Mouse (Mus musculus) ES-Bruce4 (cell line): ENCODE measurements around the gene Bcl2a1b.
"Not testable (repeated sequence)": the region's sequence is repeated elsewhere in the genome, so short reads cannot be mapped to it uniquely, and the experiment has no call there.

Source experiments
- CTCF ChIP-seq: IDR thresholded peaks from one replicate; pipeline ENCODE4 v1.8.1; 2011; ENCODE audit warnings: low read depth, low read length
- POLR2A ChIP-seq: IDR thresholded peaks from one replicate; pipeline ENCODE4 v1.8.1; 2011; ENCODE audit warnings: low read length; ENCODE audit not compliant: insufficient read depth

- TF ChIP-seq POLR2A, CTCF: not testable (repeated sequence)
Observed at GRCm38 (mm10) chr9:89187006-89187405, 12.0 kb upstream of the Bcl2a1b start.
